9 mouse cellular contexts compared by ENCODE assay signal in genomic region chr11:95609924-95610323, GRCm38 (mm10). TPM values are rescaled to one million over a fixed set of nuclear protein-coding genes. Genes with fewer than 3 reads are reported as not detected.
DNase-seq lines count a peak whose midpoint lies in the region; ATAC-seq and TF ChIP-seq lines count a peak whose summit lies in the region.
"Had no signal": no experiment of that assay in that cellular context is flagged by ENCODE, and none has a peak within 500 bp of the region (broad histone marks: within the 10 kb centered on the region; RNA-seq: fewer than 3 reads in every experiment).

No protein-coding gene starts in this region.

- intact Hi-C loops in heart, adult 2 months (cut with DNase I): no loop called here
- intact Hi-C loops in heart, postnatal 25 days (cut with DNase I): no loop called here

- no peaks in the 10 kb centered on the region; the same call in 1 of the 2 replicates for H3K27me3 ChIP-seq in heart, adult 2 months (ENCODE audit: control insufficient read depth, insufficient read depth, low read length)
- H3K27me3 ChIP-seq in neural tube, embryonic 11.5 days (ENCODE audit: control insufficient read depth, insufficient read depth, low read length): no peaks in the 10 kb centered on the region
- H3K27me3 ChIP-seq in liver, postnatal 0 days (ENCODE audit: insufficient read depth, low read length): peaks cover 13% of the 10 kb centered on the region; the same call in 1 of the 2 replicates
- no peaks in the 10 kb centered on the region for H3K27me3 ChIP-seq in thymus, adult 2 months (ENCODE audit: control insufficient read depth, insufficient read depth, low read length)

- no peak for TF ChIP-seq POLR2A in heart, adult 2 months (IDR thresholded peaks at IDR 0.05; ENCODE audit: insufficient read depth, low read depth, low read length)
- no peak for TF ChIP-seq POLR2A in thymus, adult 2 months (IDR thresholded peaks at IDR 0.05; ENCODE audit: control insufficient read depth, extremely low read depth, insufficient read depth, low read length, poor library complexity)

- H3K79me2 ChIP-seq in heart, adult 2 months (replicated peaks; ENCODE audit: control insufficient read depth, insufficient read depth, low read length): no peaks in the 10 kb centered on the region

- H3K4me1 ChIP-seq in heart, adult 2 months (ENCODE audit: control insufficient read depth, insufficient read depth, low read length): peaks cover 4% of the 10 kb centered on the region
- H3K4me1 ChIP-seq in neural tube, embryonic 11.5 days (ENCODE audit: control insufficient read depth, insufficient read depth, low read length): peaks cover 5% of the 10 kb centered on the region
- H3K4me1 ChIP-seq in liver, postnatal 0 days (ENCODE audit: insufficient read depth): no peaks in the 10 kb centered on the region
- H3K4me1 ChIP-seq in thymus, adult 2 months (replicated peaks; ENCODE audit: control insufficient read depth, insufficient read depth, low read length): no peaks in the 10 kb centered on the region

- H3K9ac ChIP-seq in heart, adult 2 months (ENCODE audit: low read depth, low read length): peak overlapping the region; percentile 29; the same call in 1 of the 2 replicates
- H3K9ac ChIP-seq in neural tube, embryonic 11.5 days (ENCODE audit: low read length): no peak overlapping the region
- no peak overlapping the region for H3K9ac ChIP-seq in liver, postnatal 0 days (replicated peaks)

- no peak for DNase-seq in heart, adult 2 months
- DNase-seq in heart, postnatal 25 days (ENCODE audit: low spot score): no peak
- DNase-seq in neural tube, embryonic 11.5 days (ENCODE audit: low spot score): no peak
- no peak for DNase-seq in neural tube, embryonic 10.5 days (ENCODE audit: extremely low spot score, low spot score)
- no peak for DNase-seq in liver, postnatal 0 days
- DNase-seq in right cerebral cortex, postnatal 36 days (ENCODE audit: low spot score in 2 of 2): no peak
- no peak for DNase-seq in thymus, adult 2 months

- no peak for TF ChIP-seq EP300 in heart, adult 2 months (IDR thresholded peaks at IDR 0.05; ENCODE audit: insufficient read depth, low read depth, low read length)
- no peak for TF ChIP-seq EP300 in liver, postnatal 0 days (IDR thresholded peaks at IDR 0.05; ENCODE audit: low read depth)

- H3K27ac ChIP-seq in heart, adult 2 months: no peak overlapping the region
- H3K27ac ChIP-seq in neural tube, embryonic 11.5 days (ENCODE audit: low read depth, low read length): no peak overlapping the region
- H3K27ac ChIP-seq in liver, postnatal 0 days (ENCODE audit: low read depth): no peak overlapping the region
- H3K27ac ChIP-seq in thymus, adult 2 months (ENCODE audit: control insufficient read depth, insufficient read depth, low read length): no peak overlapping the region

- no peak for TF ChIP-seq CTCF in heart, adult 2 months (IDR thresholded peaks at IDR 0.05)
- TF ChIP-seq CTCF in liver, postnatal 0 days (IDR thresholded peaks at IDR 0.05; ENCODE audit: low read depth): no peak
- no peak for TF ChIP-seq CTCF in thymus, adult 2 months (IDR thresholded peaks at IDR 0.05; ENCODE audit: borderline replicate concordance, control insufficient read depth, extremely low read depth, insufficient read depth, low read length, poor library complexity)

- no peak for ATAC-seq in neural tube, embryonic 11.5 days (ENCODE audit: insufficient read depth, low FRiP score, low TSS enrichment)
- no peak for ATAC-seq in liver, postnatal 0 days
- no peak for ATAC-seq in megakaryocyte progenitor cell, adult 5-6 weeks (replicated peaks; ENCODE audit: poor library complexity)

- H3K4me3 ChIP-seq in heart, adult 2 months: 0 out of 2 replicates have a peak overlapping the region, but pooled peaks have one; percentile 8
- no peak overlapping the region for H3K4me3 ChIP-seq in neural tube, embryonic 11.5 days (ENCODE audit: low read depth, low read length)
- H3K4me3 ChIP-seq in liver, postnatal 0 days (ENCODE audit: low read depth, low read length): no peak overlapping the region
- no peak overlapping the region for H3K4me3 ChIP-seq in thymus, adult 2 months (ENCODE audit: control insufficient read depth, insufficient read depth, low read length)
- H3K4me3 ChIP-seq: myocyte had no signal

- H3K36me3 ChIP-seq in heart, adult 2 months (ENCODE audit: control insufficient read depth, insufficient read depth, low read length): no peaks in the 10 kb centered on the region
- no peaks in the 10 kb centered on the region for H3K36me3 ChIP-seq in neural tube, embryonic 11.5 days (ENCODE audit: control insufficient read depth, insufficient read depth, low read length)
- H3K36me3 ChIP-seq in liver, postnatal 0 days (replicated peaks; ENCODE audit: insufficient read depth, low read length): no peaks in the 10 kb centered on the region
- no peaks in the 10 kb centered on the region for H3K36me3 ChIP-seq in thymus, adult 2 months (ENCODE audit: control insufficient read depth, insufficient read depth, low read length)

- WGBS in heart, adult 2 months: 30% methylated on average over 8 of the region's 8 CpGs
- WGBS in neural tube, embryonic 11.5 days: 55% methylated on average over 8 of the region's 8 CpGs
- WGBS in liver, postnatal 0 days (ENCODE audit: insufficient replicate concordance): 23% methylated on average over 8 of the region's 8 CpGs
- 65% methylated on average over 8 of the region's 8 CpGs for WGBS in thymus, adult 2 months

- H3K4me2 ChIP-seq in neural tube, embryonic 11.5 days (ENCODE audit: low read depth): peak overlapping the region; percentile 22; the same call in 1 of the 2 replicates
- 0 out of 2 replicates have a peak overlapping the region, but pooled peaks have one; percentile 18 for H3K4me2 ChIP-seq in liver, postnatal 0 days (ENCODE audit: low read depth, low read length)

- H3K9me3 ChIP-seq in neural tube, embryonic 11.5 days (ENCODE audit: control insufficient read depth, low read length): no peaks in the 10 kb centered on the region
- no peaks in the 10 kb centered on the region for H3K9me3 ChIP-seq in liver, postnatal 0 days (ENCODE audit: low read length)

RNA-seq across cellular contexts. Expression of gene Ngfr, which starts 22.4 kb away (rescaled TPM):
- total RNA-seq in heart, adult 2 months (2021): 1 to 10 TPM in 1 of 2 experiments, under 1 TPM in 1; 0.26 to 1.0 TPM
- 2.2 and 2.7 TPM in 2 replicates for polyA plus RNA-seq in heart, adult 2 months (2012; rRNA removed)
- under 1 TPM; 0.44 to 0.70 TPM for total RNA-seq in heart, postnatal 25 days (2021)
- polyA plus RNA-seq in neural tube, embryonic 11.5 days (2014; fragmentation: Nextera tagmentation; extraction: Ambion mirVana): 92.0 and 97.6 TPM in 2 replicates
- polyA plus RNA-seq in liver, postnatal 0 days (2015; fragmentation: Nextera tagmentation; extraction: Ambion mirVana): 1.3 and 1.7 TPM in 2 replicates
- polyA plus RNA-seq in thymus, adult 2 months (2012; rRNA removed): 6.4 and 7.0 TPM in 2 replicates
- not detected in 2 replicates for total RNA-seq in megakaryocyte progenitor cell, adult 5-6 weeks (2015)
- total RNA-seq in megakaryocyte progenitor cell, adult 5-6 weeks (2017): not detected in 2 replicates

RNA-seq across cellular contexts. Expression of gene Phb, which starts 56.8 kb away (rescaled TPM):
- 100 to 1,000 TPM; 358 to 383 TPM for total RNA-seq in heart, adult 2 months (2021)
- polyA plus RNA-seq in heart, adult 2 months (2012; rRNA removed): 281 and 456 TPM in 2 replicates
- total RNA-seq in heart, postnatal 25 days (2021): 100 to 1,000 TPM; 384 to 423 TPM
- 226 and 230 TPM in 2 replicates for polyA plus RNA-seq in neural tube, embryonic 11.5 days (2014; fragmentation: Nextera tagmentation; extraction: Ambion mirVana)
- polyA plus RNA-seq in liver, postnatal 0 days (2015; fragmentation: Nextera tagmentation; extraction: Ambion mirVana): 236 and 246 TPM in 2 replicates
- polyA plus RNA-seq in thymus, adult 2 months (2012; rRNA removed): 88.9 and 103 TPM in 2 replicates
- total RNA-seq in megakaryocyte progenitor cell, adult 5-6 weeks (2015): 82.1 and 87.0 TPM in 2 replicates
- 119 and 128 TPM in 2 replicates for total RNA-seq in megakaryocyte progenitor cell, adult 5-6 weeks (2017)

Comparison
In these comparisons a context has a peak if more than half of its experiments do, and no peak if none do; other contexts are left out.
1. RNA of gene Ngfr, which starts 22.4 kb away (polyA plus RNA-seq): 92.0 to 97.6 TPM in neural tube, embryonic 11.5 days; 6.4 to 7.0 TPM in thymus, adult 2 months, 2.2 to 2.7 TPM in heart, adult 2 months and 1.3 to 1.7 TPM in liver, postnatal 0 days; every median in the first group is over 10 times any median in the second.